Mouse (Mus musculus): ENCODE data around the gene Platr17. TPM values are rescaled to one million over a fixed set of nuclear protein-coding genes. Genes with fewer than 3 reads are reported as not detected.
A peak's percentile ranks its signal among the peaks of the same experiment; 100 is the strongest.
"Not testable (repeated sequence)": the region's sequence is repeated elsewhere in the genome, so short reads cannot be mapped to it uniquely, and the experiment has no call there.

Gene Platr17
- polyA plus RNA-seq, 1 experiment from 2014 or later: 0.79 TPM

GRCm38 (mm10) chr17:33889941-33890532 lies 14.9 kb upstream of the Platr17 start:
- Histone ChIP-seq H3K9ac (replicated peaks; ENCODE audit: low read depth, low read length) (peak overlapping the region; percentile 28; the same call in 1 of the 2 replicates), H3K4me2 (ENCODE audit: low read depth, low read length) (peak overlapping the region; percentile 52), H3K4me3 (ENCODE audit: low read depth, low read length) (peak overlapping the region; percentile 44)
- H3K36me3 ChIP-seq (ENCODE audit: control insufficient read depth, insufficient read depth, low read length); H3K9me3 ChIP-seq (ENCODE audit: control insufficient read depth, low read length); H3K4me1 ChIP-seq (ENCODE audit: control insufficient read depth, insufficient read depth, low read length); ATAC-seq (ENCODE audit: low read depth); H3K27me3 ChIP-seq (ENCODE audit: control insufficient read depth, insufficient read depth, low read length); H3K27ac ChIP-seq (ENCODE audit: low read depth, low read length): not testable (repeated sequence)
- 0% methylated on average over 38 of the region's 44 CpGs for WGBS

- Histone ChIP-seq H3K36me3 (ENCODE audit: control insufficient read depth, insufficient read depth, low read length) (no peaks in the 10 kb centered on the region), H3K4me1 (ENCODE audit: control insufficient read depth, insufficient read depth, low read length) (no peaks in the 10 kb centered on the region), H3K4me3 (ENCODE audit: low read depth, low read length) (peak within 1 kb of the TSS; percentile 44), H3K27me3 (ENCODE audit: control insufficient read depth, insufficient read depth, low read length) (no peaks in the 10 kb centered on the region), H3K27ac (ENCODE audit: low read depth, low read length) (no peak within 1 kb of the TSS), H3K9me3 (ENCODE audit: control insufficient read depth, low read length) (no peaks in the 10 kb centered on the region), H3K9ac (replicated peaks; ENCODE audit: low read depth, low read length) (peak within 1 kb of the TSS; percentile 28; the same call in 1 of the 2 replicates), H3K4me2 (ENCODE audit: low read depth, low read length) (peak within 1 kb of the TSS; percentile 52)
- under 1% methylated on average over 48 of the region's 49 CpGs for WGBS
- ATAC-seq (ENCODE audit: low read depth): peak; percentile 99
Measured at GRCm38 (mm10) chr17:33890533-33891059, 14.3 kb upstream of the Platr17 start, which contains the start of gene Kifc1. Gene Kifc1, minus strand, starts transcription at chr17:33890661.

GRCm38 (mm10) chr17:33891357-33891756 lies 13.6 kb upstream of the Platr17 start:
- no peaks in the 10 kb centered on the region for H3K4me1 ChIP-seq (ENCODE audit: control insufficient read depth, insufficient read depth, low read length)
- no peak overlapping the region for H3K27ac ChIP-seq (ENCODE audit: low read depth, low read length)
- no peak overlapping the region for H3K9ac ChIP-seq (replicated peaks; ENCODE audit: low read depth, low read length)
- H3K4me3 ChIP-seq (ENCODE audit: low read depth, low read length): no peak overlapping the region
- no peaks in the 10 kb centered on the region for H3K36me3 ChIP-seq (ENCODE audit: control insufficient read depth, insufficient read depth, low read length)
- no peaks in the 10 kb centered on the region for H3K9me3 ChIP-seq (ENCODE audit: control insufficient read depth, low read length)
- no peak overlapping the region for H3K4me2 ChIP-seq (ENCODE audit: low read depth, low read length)
- 72% methylated on average over 2 of the region's 2 CpGs for WGBS
- ATAC-seq (ENCODE audit: low read depth): no peak
- H3K27me3 ChIP-seq (ENCODE audit: control insufficient read depth, insufficient read depth, low read length): no peaks in the 10 kb centered on the region

GRCm38 (mm10) chr17:33891892-33892291 lies 13.0 kb upstream of the Platr17 start:
- WGBS: 75% methylated on average over 6 of the region's 6 CpGs
- not testable (repeated sequence) for H3K27me3 ChIP-seq (ENCODE audit: control insufficient read depth, insufficient read depth, low read length); H3K4me3 ChIP-seq (ENCODE audit: low read depth, low read length); H3K9me3 ChIP-seq (ENCODE audit: control insufficient read depth, low read length); H3K36me3 ChIP-seq (ENCODE audit: control insufficient read depth, insufficient read depth, low read length); H3K9ac ChIP-seq (replicated peaks; ENCODE audit: low read depth, low read length); H3K4me2 ChIP-seq (ENCODE audit: low read depth, low read length); ATAC-seq (ENCODE audit: low read depth); H3K4me1 ChIP-seq (ENCODE audit: control insufficient read depth, insufficient read depth, low read length); H3K27ac ChIP-seq (ENCODE audit: low read depth, low read length)

- Histone ChIP-seq H3K27me3 (ENCODE audit: control insufficient read depth, insufficient read depth, low read length) (no peaks in the 10 kb centered on the region), H3K36me3 (ENCODE audit: control insufficient read depth, insufficient read depth, low read length) (no peaks in the 10 kb centered on the region), H3K4me1 (ENCODE audit: control insufficient read depth, insufficient read depth, low read length) (no peaks in the 10 kb centered on the region), H3K27ac (ENCODE audit: low read depth, low read length) (no peak overlapping the region), H3K9ac (replicated peaks; ENCODE audit: low read depth, low read length) (no peak overlapping the region), H3K9me3 (ENCODE audit: control insufficient read depth, low read length) (no peaks in the 10 kb centered on the region), H3K4me2 (ENCODE audit: low read depth, low read length) (no peak overlapping the region), H3K4me3 (ENCODE audit: low read depth, low read length) (no peak overlapping the region)
- ATAC-seq (ENCODE audit: low read depth): no peak
- 23% methylated on average over 7 of the region's 7 CpGs for WGBS
Measured at GRCm38 (mm10) chr17:33892429-33892828, 12.5 kb upstream of the Platr17 start.

GRCm38 (mm10) chr17:33893011-33893410 lies 11.9 kb upstream of the Platr17 start:
- not testable (repeated sequence) for H3K9ac ChIP-seq (replicated peaks; ENCODE audit: low read depth, low read length); H3K4me1 ChIP-seq (ENCODE audit: control insufficient read depth, insufficient read depth, low read length); H3K4me3 ChIP-seq (ENCODE audit: low read depth, low read length); H3K36me3 ChIP-seq (ENCODE audit: control insufficient read depth, insufficient read depth, low read length); H3K4me2 ChIP-seq (ENCODE audit: low read depth, low read length); H3K9me3 ChIP-seq (ENCODE audit: control insufficient read depth, low read length); H3K27me3 ChIP-seq (ENCODE audit: control insufficient read depth, insufficient read depth, low read length); ATAC-seq (ENCODE audit: low read depth); H3K27ac ChIP-seq (ENCODE audit: low read depth, low read length)
- 81% methylated on average over 4 of the region's 4 CpGs for WGBS

- Histone ChIP-seq H3K36me3 (ENCODE audit: control insufficient read depth, insufficient read depth, low read length) (no peaks in the 10 kb centered on the region), H3K27me3 (ENCODE audit: control insufficient read depth, insufficient read depth, low read length) (no peaks in the 10 kb centered on the region), H3K4me2 (ENCODE audit: low read depth, low read length) (no peak overlapping the region), H3K27ac (ENCODE audit: low read depth, low read length) (no peak overlapping the region), H3K9me3 (ENCODE audit: control insufficient read depth, low read length) (no peaks in the 10 kb centered on the region), H3K9ac (replicated peaks; ENCODE audit: low read depth, low read length) (no peak overlapping the region), H3K4me1 (ENCODE audit: control insufficient read depth, insufficient read depth, low read length) (no peaks in the 10 kb centered on the region), H3K4me3 (ENCODE audit: low read depth, low read length) (no peak overlapping the region)
- 45% methylated on average over 6 of the region's 6 CpGs for WGBS
- no peak for ATAC-seq (ENCODE audit: low read depth)
Measured at GRCm38 (mm10) chr17:33897114-33897794, 7.7 kb upstream of the Platr17 start.

GRCm38 (mm10) chr17:33898193-33898592 lies 6.7 kb upstream of the Platr17 start:
- H3K9me3 ChIP-seq (ENCODE audit: control insufficient read depth, low read length): not testable (repeated sequence)
- 93% methylated on average over 4 of the region's 4 CpGs for WGBS

GRCm38 (mm10) chr17:33899642-33900041 lies 5.3 kb upstream of the Platr17 start:
- Histone ChIP-seq H3K36me3 (ENCODE audit: control insufficient read depth, insufficient read depth, low read length) (no peaks in the 10 kb centered on the region), H3K27me3 (ENCODE audit: control insufficient read depth, insufficient read depth, low read length) (no peaks in the 10 kb centered on the region), H3K4me3 (ENCODE audit: low read depth, low read length) (no peak overlapping the region), H3K27ac (ENCODE audit: low read depth, low read length) (no peak overlapping the region), H3K4me1 (ENCODE audit: control insufficient read depth, insufficient read depth, low read length) (no peaks in the 10 kb centered on the region), H3K4me2 (ENCODE audit: low read depth, low read length) (no peak overlapping the region), H3K9me3 (ENCODE audit: control insufficient read depth, low read length) (no peaks in the 10 kb centered on the region), H3K9ac (replicated peaks; ENCODE audit: low read depth, low read length) (no peak overlapping the region)
- 83% methylated on average over 4 of the region's 4 CpGs for WGBS
- no peak for ATAC-seq (ENCODE audit: low read depth)

More at GRCm38 (mm10) chr17:33898193-33898592, 6.7 kb upstream of the Platr17 start:
- ATAC-seq (ENCODE audit: low read depth); H3K4me2 ChIP-seq (ENCODE audit: low read depth, low read length); H3K27ac ChIP-seq (ENCODE audit: low read depth, low read length); H3K9ac ChIP-seq (replicated peaks; ENCODE audit: low read depth, low read length); H3K4me1 ChIP-seq (ENCODE audit: control insufficient read depth, insufficient read depth, low read length); H3K36me3 ChIP-seq (ENCODE audit: control insufficient read depth, insufficient read depth, low read length); H3K27me3 ChIP-seq (ENCODE audit: control insufficient read depth, insufficient read depth, low read length); H3K4me3 ChIP-seq (ENCODE audit: low read depth, low read length): not testable (repeated sequence)
